Mouse (Mus musculus) heart, postnatal 0 days (tissue): ENCODE results near the gene Mxra7. TPM values are rescaled to one million over a fixed set of nuclear protein-coding genes. Genes with fewer than 3 reads are reported as not detected.
A peak's percentile ranks its signal among the peaks of the same experiment; 100 is the strongest.

Experiments
- ATAC-seq: fragments of 200-750 bp; cut with Nextera tagmentation; 2 replicates; pipeline ENCODE4 v1.8.0; 2017; ENCODE audit warnings: low read depth, moderate number of reproducible peaks, moderate library complexity; ENCODE audit not compliant: insufficient read depth
- DNase-seq: peaks from one replicate; pipeline ENCODE4 v3.0.0-alpha.2; 2016; ENCODE audit warnings: low spot score
- H3K27ac ChIP-seq: fragments of 300-500 bp; sonication (generic); 2 replicates; pipeline ENCODE4 v1.5.1; 2014; ENCODE audit warnings: low read depth, mild to moderate bottlenecking
- H3K27me3 ChIP-seq: fragments of 300-500 bp; sonication (generic); 2 replicates; pipeline ENCODE4 v1.6.1; 2014; ENCODE audit warnings: low read length, mixed read lengths; ENCODE audit not compliant: control insufficient read depth, insufficient read depth
- H3K36me3 ChIP-seq: fragments of 300-500 bp; sonication (generic); replicated peaks from 2 replicates; pipeline ENCODE4 v1.6.1; 2014; ENCODE audit warnings: low read length, mixed read lengths; ENCODE audit not compliant: control insufficient read depth, insufficient read depth
- H3K4me1 ChIP-seq: fragments of 300-500 bp; sonication (generic); 2 replicates; pipeline ENCODE4 v1.6.1; 2014; ENCODE audit warnings: antibody characterized with exemption; ENCODE audit not compliant: control insufficient read depth, insufficient read depth
- H3K4me2 ChIP-seq: fragments of 300-500 bp; sonication (generic); 2 replicates; pipeline ENCODE4 v1.6.1; 2014; ENCODE audit warnings: low read depth, mild to moderate bottlenecking, low read length, moderate library complexity
- H3K4me3 ChIP-seq: fragments of 300-500 bp; sonication (generic); 2 replicates; pipeline ENCODE4 v1.5.1; 2014; ENCODE audit warnings: low read depth, low read length
- H3K9ac ChIP-seq: fragments of 300-500 bp; sonication (generic); replicated peaks from 2 replicates; pipeline ENCODE4 v1.6.1; 2014; ENCODE audit warnings: low read depth, low read length, mixed read lengths
- H3K9me3 ChIP-seq: fragments of 300-500 bp; sonication (generic); replicated peaks from 2 replicates; pipeline ENCODE4 v1.6.1; 2016; ENCODE audit warnings: low read length; ENCODE audit not compliant: control insufficient read depth
- CTCF ChIP-seq: IDR thresholded peaks from 2 replicates; pipeline ENCODE4 v1.5.1; 2016; ENCODE audit warnings: antibody characterized with exemption, control low read depth, low read depth
- EP300 ChIP-seq: IDR thresholded peaks from 2 replicates; pipeline ENCODE4 v1.6.1; 2016; ENCODE audit warnings: antibody characterized with exemption, low read depth
- WGBS: fragments of 180-500 bp; shearing (Covaris S2); extraction: QIAGEN DNeasy Blood & Tissue Kit; methylation state at CpG from one replicate; pipeline ENCODE4 v1.1.7; 2014; 5-methylcytosine and 5-hydroxymethylcytosine counted together
- polyA plus RNA-seq: library from polyadenylated mRNA; unstranded; fragments of >200 nt; fragmentation: Nextera tagmentation; extraction: Ambion mirVana; gene quantifications from 2 replicates; pipeline ENCODE4 v1.2.1, GENCODE M21; 2015
- total RNA-seq: library from RNA; depleted of rRNA; stranded (reverse); fragments of >200 nt; gene quantifications from 2 replicates; pipeline ENCODE4 v1.2.3, GENCODE M21; 2014; ENCODE audit warnings: low replicate concordance

The Mxra7 gene
- total and polyA plus RNA-seq, 2 experiments from 2014 or later: 6.3 to 21.7 TPM

DNA sequence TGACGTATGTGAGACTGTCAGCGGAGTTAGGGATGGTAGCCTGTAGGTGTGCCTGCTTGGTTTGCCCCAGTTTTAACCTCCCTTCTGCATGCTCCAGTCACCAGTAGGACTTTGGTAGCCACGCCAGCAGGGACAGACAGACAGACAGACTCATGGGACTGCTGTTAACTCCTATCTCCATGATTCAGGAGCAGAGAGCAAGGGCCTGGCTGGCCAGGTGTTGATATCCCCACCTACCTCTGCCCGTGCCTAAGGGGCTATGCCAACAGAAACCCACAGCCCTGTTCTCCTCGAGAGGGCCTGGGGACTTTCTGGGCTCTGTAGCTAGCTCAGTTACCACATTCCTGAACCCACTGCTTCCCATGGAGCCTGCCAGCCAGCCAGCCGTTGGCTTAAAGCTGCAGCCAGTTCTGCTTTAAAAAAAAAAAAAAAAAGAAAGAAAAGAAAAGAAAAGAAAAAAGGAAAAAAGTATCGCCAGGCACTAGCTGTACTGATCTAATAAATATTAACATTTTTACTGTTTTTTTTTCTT is 12.9 kb downstream of the Mxra7 start:
- Histone ChIP-seq H3K4me3 (no peak overlapping the region), H3K36me3 (no peaks in the 10 kb centered on the region), H3K4me2 (peak overlapping the region; percentile 1; the same call in 1 of the 2 replicates), H3K27me3 (no peaks in the 10 kb centered on the region), H3K4me1 (peaks cover 48% of the 10 kb centered on the region), H3K27ac (peak overlapping the region; percentile 86), H3K9me3 (no peaks in the 10 kb centered on the region), H3K9ac (0 out of 2 replicates have a peak overlapping the region, but pooled peaks have one; percentile 26)
- TF ChIP-seq CTCF (no peak), EP300 (no peak)
- DNase-seq: no peak
- ATAC-seq: no peak
- WGBS: 35% methylated on average over 7 of the region's 7 CpGs

DNA sequence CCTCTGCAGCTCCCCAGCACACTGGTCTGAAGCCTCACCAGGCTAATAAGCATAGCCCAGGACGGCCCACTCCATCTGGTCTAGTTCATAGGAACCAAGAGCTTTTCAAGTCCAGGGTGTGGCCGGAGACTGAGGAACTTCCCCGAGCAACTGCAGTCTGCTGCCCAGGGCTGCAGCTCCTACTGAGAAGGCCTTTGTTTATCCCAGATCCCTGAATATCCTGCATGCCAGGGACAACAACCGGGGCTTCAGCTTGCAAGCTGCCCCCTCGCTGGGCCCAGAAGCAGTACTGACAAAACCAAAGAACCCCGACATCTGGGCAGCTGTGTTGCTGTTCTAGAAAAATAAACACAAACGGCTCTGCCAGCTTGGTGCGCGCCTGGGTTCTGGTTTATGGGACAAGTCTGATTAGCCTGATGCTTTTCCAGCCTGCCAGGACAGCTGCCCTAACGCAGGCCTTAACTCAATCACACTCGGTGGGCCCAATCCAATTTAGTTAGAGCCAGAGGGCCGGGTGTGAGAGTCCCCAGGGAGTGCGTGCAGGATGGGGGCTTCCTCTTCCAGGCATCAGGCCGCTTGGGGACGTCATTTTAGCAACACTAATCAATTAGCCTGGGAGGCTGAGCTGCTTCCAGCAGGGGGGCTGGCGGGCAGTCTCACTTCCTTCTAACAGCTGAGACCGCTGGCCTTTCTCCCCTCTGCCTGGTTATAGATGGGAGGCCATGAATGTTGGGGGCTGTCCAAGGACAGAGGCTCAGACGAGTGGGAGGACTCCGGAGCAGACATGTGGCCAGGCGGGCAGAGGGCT is 13.6 kb downstream of the Mxra7 start:
- no peak overlapping the region for H3K4me3 ChIP-seq
- ATAC-seq: peak; percentile 30

DNA sequence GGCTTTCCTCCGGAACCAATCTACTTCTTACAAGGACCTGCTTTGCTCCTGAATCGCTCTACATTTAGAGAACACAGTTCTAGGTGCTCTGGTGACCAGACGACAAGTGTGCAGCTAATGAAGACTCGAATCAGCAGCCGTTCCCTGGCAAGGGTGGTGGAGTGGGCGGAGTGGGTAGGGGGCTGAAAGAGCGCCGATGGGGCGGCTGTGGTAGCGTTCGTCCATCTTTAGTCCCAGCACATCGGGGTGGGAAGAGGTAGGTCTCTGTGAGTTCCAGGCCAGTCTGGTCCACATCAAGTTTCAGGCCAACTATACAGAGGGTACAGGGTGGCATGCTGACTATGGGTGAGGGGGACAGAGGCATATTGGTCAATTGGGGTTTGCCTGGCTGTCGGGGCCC is 14.2 kb downstream of the Mxra7 start:
- Histone ChIP-seq H3K4me3 (no peak overlapping the region), H3K9ac (no peak overlapping the region), H3K27ac (peak overlapping the region; percentile 86), H3K4me1 (peaks cover 47% of the 10 kb centered on the region), H3K4me2 (no peak overlapping the region), H3K27me3 (no peaks in the 10 kb centered on the region), H3K9me3 (no peaks in the 10 kb centered on the region), H3K36me3 (0 out of 2 replicates have a peak, but pooled peaks cover 4% of the 10 kb centered on the region)
- no peak for DNase-seq
- TF ChIP-seq CTCF (no peak), EP300 (no peak)
- 87% methylated on average over 13 of the region's 13 CpGs for WGBS
- no peak for ATAC-seq

More for the DNA sequence above, 13.6 kb downstream of the Mxra7 start:
- Histone ChIP-seq H3K27me3 (no peaks in the 10 kb centered on the region), H3K27ac (peak overlapping the region; percentile 86), H3K4me2 (no peak overlapping the region), H3K9me3 (no peaks in the 10 kb centered on the region), H3K4me1 (peaks cover 47% of the 10 kb centered on the region), H3K9ac (0 out of 2 replicates have a peak overlapping the region, but pooled peaks have one; percentile 26), H3K36me3 (no peaks in the 10 kb centered on the region)
- peak; percentile 67 for DNase-seq
- 38% methylated on average over 20 of the region's 20 CpGs for WGBS
- no peak for TF ChIP-seq EP300
- no peak for TF ChIP-seq CTCF

DNA sequence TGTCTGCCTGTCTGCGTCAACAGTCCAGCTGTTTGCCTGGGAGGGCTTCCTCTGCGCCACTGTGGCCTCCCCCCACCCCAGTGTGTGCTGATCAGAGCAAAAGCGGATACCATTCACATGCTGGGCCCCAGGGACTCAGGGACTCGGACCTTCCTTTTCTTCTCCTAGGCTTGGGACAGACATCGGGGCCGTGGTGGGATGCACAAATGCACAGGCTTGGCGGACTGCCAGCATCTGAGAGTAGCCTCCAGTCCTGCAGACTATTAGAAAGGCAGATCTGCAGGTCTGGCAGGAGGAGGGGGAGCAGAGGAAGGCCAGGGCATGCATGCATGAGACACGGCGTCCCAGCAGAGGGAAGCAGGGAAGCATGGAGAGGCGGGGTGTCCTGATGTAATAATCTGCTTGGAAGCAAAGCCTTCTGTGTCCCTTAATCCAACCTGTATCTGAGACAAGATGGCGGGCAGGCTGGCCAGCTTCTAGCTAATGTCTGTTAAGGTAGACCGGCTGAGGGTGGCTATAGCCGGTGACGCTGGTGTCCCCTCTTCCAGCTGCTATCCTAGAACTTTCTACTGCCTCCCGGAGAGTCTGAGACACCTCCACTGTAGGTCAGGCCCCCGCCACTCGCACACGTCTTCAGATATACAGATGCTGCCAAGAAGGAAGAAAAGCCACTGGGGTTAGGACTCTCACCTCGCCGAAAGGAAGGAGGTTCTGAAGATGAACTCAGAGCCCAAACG is 14.9 kb downstream of the Mxra7 start:
- no peaks in the 10 kb centered on the region for H3K9me3 ChIP-seq
- H3K4me3 ChIP-seq: no peak overlapping the region
- H3K27ac ChIP-seq: peak overlapping the region; percentile 86
- no peaks in the 10 kb centered on the region for H3K27me3 ChIP-seq
- peaks cover 47% of the 10 kb centered on the region for H3K4me1 ChIP-seq
- H3K9ac ChIP-seq: no peak overlapping the region
- H3K4me2 ChIP-seq: no peak overlapping the region
- TF ChIP-seq EP300 (no peak), CTCF (no peak; the same call in 1 of the 2 replicates)
- 0 out of 2 replicates have a peak, but pooled peaks have one; percentile 9 for ATAC-seq
- 0 out of 2 replicates have a peak, but pooled peaks cover 4% of the 10 kb centered on the region for H3K36me3 ChIP-seq
- WGBS: 46% methylated on average over 21 of the region's 21 CpGs
- DNase-seq: no peak

DNA sequence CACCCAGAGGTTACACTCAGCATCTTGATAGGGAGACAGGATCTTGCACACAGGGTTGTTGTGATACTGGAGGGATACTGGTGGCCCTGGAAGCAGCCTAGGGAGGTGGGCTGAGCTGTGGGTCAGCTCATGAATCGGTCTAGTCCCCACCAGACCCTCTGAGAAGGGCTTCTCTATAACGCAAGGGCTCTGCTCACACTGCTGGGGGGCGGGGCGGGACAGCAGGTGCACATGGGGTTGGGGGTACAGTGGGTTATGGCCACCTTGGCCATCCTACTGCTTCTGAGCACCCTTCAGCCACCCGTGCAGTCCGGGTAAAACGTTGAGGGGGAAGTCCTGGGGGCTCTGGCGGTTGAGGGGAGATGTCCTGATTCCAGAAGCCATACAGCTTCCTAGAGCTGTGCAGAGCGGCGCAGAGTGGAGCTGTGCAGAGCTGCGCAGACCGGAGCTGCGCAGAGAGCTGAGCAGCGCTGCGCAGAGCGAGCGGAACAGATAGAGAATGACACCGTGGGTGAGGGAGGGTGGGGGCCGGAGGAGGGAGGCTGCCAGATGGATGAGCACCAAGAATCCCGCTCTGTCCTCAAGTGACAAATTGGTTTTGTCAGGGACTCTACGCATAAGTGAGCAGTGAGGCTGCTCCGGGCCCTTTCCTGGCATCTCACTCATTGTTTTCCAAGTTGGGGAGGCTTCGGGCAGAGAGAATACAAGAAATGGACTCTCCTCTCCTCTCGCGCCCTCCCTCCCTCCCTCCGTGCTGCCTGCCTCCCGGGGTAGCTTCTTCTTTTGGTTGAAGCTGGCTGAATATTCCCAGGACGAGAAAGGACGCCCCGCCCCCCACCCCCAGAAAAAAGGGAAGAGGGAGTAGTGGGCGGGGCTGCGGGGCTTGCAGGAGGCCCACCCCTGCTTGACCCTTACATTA is 16.6 kb downstream of the Mxra7 start:
- no peaks in the 10 kb centered on the region for H3K27me3 ChIP-seq
- 18% methylated on average over 31 of the region's 32 CpGs for WGBS
- 0 out of 2 replicates have a peak overlapping the region, but pooled peaks have one; percentile 29 for H3K9ac ChIP-seq
- H3K36me3 ChIP-seq: 0 out of 2 replicates have a peak, but pooled peaks cover 4% of the 10 kb centered on the region
- no peaks in the 10 kb centered on the region for H3K9me3 ChIP-seq
- H3K4me2 ChIP-seq: peak overlapping the region; percentile 72
- DNase-seq (peak; percentile 74), ATAC-seq (peak; percentile 69)
- no peak for TF ChIP-seq CTCF
- H3K4me3 ChIP-seq: peak overlapping the region; percentile 42
- H3K4me1 ChIP-seq: peaks cover 33% of the 10 kb centered on the region
- peak overlapping the region; percentile 53 for H3K27ac ChIP-seq
